Mouse (Mus musculus) gastrocnemius, postnatal 10 days (tissue): Measurements from ENCODE around the gene Ruvbl1. TPM values are rescaled to one million over a fixed set of nuclear protein-coding genes. Genes with fewer than 3 reads are reported as not detected.
A peak's percentile ranks its signal among the peaks of the same experiment; 100 is the strongest.

Experiments used
- DNase-seq: peaks from one replicate; pipeline ENCODE4 v3.0.0; 2021; ENCODE audit warnings: mixed read lengths
- long read RNA-seq, 2 experiments: library from polyadenylated mRNA; stranded (forward); transcript quantifications; one replicate each; pipeline ENCODE4 v2.0.0; 2021
- total RNA-seq, 2 experiments: library from RNA; stranded (reverse); gene quantifications; 2 replicates each; pipeline ENCODE4 v1.2.3; 2021

The Ruvbl1 gene
- 10 to 100 TPM; 29.3 to 29.6 TPM for total RNA-seq
- long read RNA-seq, experiment 1, transcript Ruvbl1-201 (11 exons, 1,675 nt): major isoform, 73 of 76 reads
- long read RNA-seq, experiment 1, partial matches to known transcripts: 1 of 76 reads
- long read RNA-seq, experiment 1, other reads (novel, unspliced or antisense): 2 of 76 reads
- long read RNA-seq, experiment 2, transcript Ruvbl1-201 (11 exons, 1,675 nt): major isoform, 57 of 59 reads
- long read RNA-seq, experiment 2, partial matches to known transcripts: 1 of 59 reads
- long read RNA-seq, experiment 2, other reads (novel, unspliced or antisense): 1 of 59 reads

GRCm38 (mm10) chr6:88465181-88465920, at the start of gene Ruvbl1:
Gene Ruvbl1 (plus strand): TSS chr6:88465409.
- DNase-seq: peak; percentile 81

GRCm38 (mm10) chr6:88416130-88416758, 49.0 kb upstream of the Ruvbl1 start:
- no peak for DNase-seq

- peak; percentile 19 for DNase-seq
Observed at GRCm38 (mm10) chr6:88431202-88431601, 34.0 kb upstream of the Ruvbl1 start.

GRCm38 (mm10) chr6:88435609-88436008, 29.6 kb upstream of the Ruvbl1 start:
- DNase-seq: no peak

GRCm38 (mm10) chr6:88439056-88439455, 26.2 kb upstream of the Ruvbl1 start:
- no peak for DNase-seq

- no peak for DNase-seq
Observed at GRCm38 (mm10) chr6:88442551-88442950, 22.7 kb upstream of the Ruvbl1 start.

GRCm38 (mm10) chr6:88443446-88443845, 21.8 kb upstream of the Ruvbl1 start:
- DNase-seq: no peak

GRCm38 (mm10) chr6:88444076-88444750, 21.0 kb upstream of the Ruvbl1 start:
- no peak for DNase-seq

- no peak for DNase-seq
Observed at GRCm38 (mm10) chr6:88445661-88446060, 19.5 kb upstream of the Ruvbl1 start.

GRCm38 (mm10) chr6:88446063-88447002, 18.9 kb upstream of the Ruvbl1 start, which contains the start of gene Eefsec:
Gene Eefsec (minus strand): TSS chr6:88446539.
- peak; percentile 83 for DNase-seq

GRCm38 (mm10) chr6:88447454-88447853, 17.8 kb upstream of the Ruvbl1 start:
- DNase-seq: no peak

GRCm38 (mm10) chr6:88454545-88454944, 10.7 kb upstream of the Ruvbl1 start:
- DNase-seq: no peak

GRCm38 (mm10) chr6:88469878-88470277, 4.7 kb downstream of the Ruvbl1 start:
- DNase-seq: no peak

GRCm38 (mm10) chr6:88480421-88480820, 15.2 kb downstream of the Ruvbl1 start:
- DNase-seq: no peak

- no peak for DNase-seq
Observed at GRCm38 (mm10) chr6:88483111-88483510, 17.9 kb downstream of the Ruvbl1 start.

- DNase-seq: no peak
Observed at GRCm38 (mm10) chr6:88483913-88484312, 18.7 kb downstream of the Ruvbl1 start.

- DNase-seq: no peak
Observed at GRCm38 (mm10) chr6:88485378-88485777, 20.2 kb downstream of the Ruvbl1 start.

GRCm38 (mm10) chr6:88486893-88487292, 21.7 kb downstream of the Ruvbl1 start:
- peak; percentile 57 for DNase-seq

- no peak for DNase-seq
Observed at GRCm38 (mm10) chr6:88489026-88489425, 23.8 kb downstream of the Ruvbl1 start.

- no peak for DNase-seq
Observed at GRCm38 (mm10) chr6:88489834-88490233, 24.6 kb downstream of the Ruvbl1 start.

- DNase-seq: peak; percentile 56
Observed at GRCm38 (mm10) chr6:88490629-88491354, 25.6 kb downstream of the Ruvbl1 start.
